Mouse (Mus musculus): ENCODE results near the gene Noa1.

Gene Noa1

GRCm38 (mm10) chr5:77309924-77310772 is at the start of gene Noa1, which contains the start of gene Polr2b:
Gene Noa1 (minus strand): TSS chr5:77310084.
Gene Polr2b (plus strand): TSS chr5:77310147.
- DNase-seq = peak; percentile 97

- DNase-seq = no peak
Measured at GRCm38 (mm10) chr5:77358347-77358746, 48.5 kb upstream of the Noa1 start.

GRCm38 (mm10) chr5:77357405-77358149 is 47.7 kb upstream of the Noa1 start:
- peak; percentile 21 for DNase-seq

GRCm38 (mm10) chr5:77355307-77356265 is 45.7 kb upstream of the Noa1 start:
- no peak for DNase-seq

GRCm38 (mm10) chr5:77354361-77354787 is 44.5 kb upstream of the Noa1 start:
- DNase-seq = peak; percentile 72

- no peak for DNase-seq
Measured at GRCm38 (mm10) chr5:77351691-77352090, 41.8 kb upstream of the Noa1 start.

- DNase-seq = no peak
Measured at GRCm38 (mm10) chr5:77349971-77350658, 40.2 kb upstream of the Noa1 start.

- no peak for DNase-seq
Measured at GRCm38 (mm10) chr5:77348901-77349300, 39.0 kb upstream of the Noa1 start.

GRCm38 (mm10) chr5:77340033-77340432 is 30.1 kb upstream of the Noa1 start:
- DNase-seq = no peak

GRCm38 (mm10) chr5:77330154-77330553 is 20.3 kb upstream of the Noa1 start:
- no peak for DNase-seq

GRCm38 (mm10) chr5:77324936-77325335 is 15.1 kb upstream of the Noa1 start:
- no peak for DNase-seq

GRCm38 (mm10) chr5:77314986-77315385 is 5.1 kb upstream of the Noa1 start:
- DNase-seq = no peak

- DNase-seq = no peak
Measured at GRCm38 (mm10) chr5:77314206-77314605, 4.3 kb upstream of the Noa1 start.

- peak; percentile 19 for DNase-seq
Measured at GRCm38 (mm10) chr5:77309051-77309906, 605 bp downstream of the Noa1 start.

- no peak for DNase-seq
Measured at GRCm38 (mm10) chr5:77307821-77308553, 1.9 kb downstream of the Noa1 start.

GRCm38 (mm10) chr5:77301296-77301903 is 8.5 kb downstream of the Noa1 start:
- DNase-seq = no peak

GRCm38 (mm10) chr5:77299486-77299885 is 10.4 kb downstream of the Noa1 start:
- no peak for DNase-seq

- DNase-seq = no peak
Measured at GRCm38 (mm10) chr5:77292803-77293522, 16.9 kb downstream of the Noa1 start.

- DNase-seq = no peak
Measured at GRCm38 (mm10) chr5:77290606-77291005, 19.3 kb downstream of the Noa1 start.
